Mouse (Mus musculus) frontal cortex, adult (tissue): ENCODE data around the gene AC129217.1.
"Not testable (repeated sequence)": the region's sequence is repeated elsewhere in the genome, so short reads cannot be mapped to it uniquely, and the experiment has no call there.

Experiments
- ATAC-seq: cut with Nextera tagmentation; 2 replicates; pipeline ENCODE4 v1.9.2; 2017; ENCODE audit warnings: mild to moderate bottlenecking, moderate library complexity, mixed read lengths; ENCODE audit not compliant: low TSS enrichment

AC129217.1 gene

DNA sequence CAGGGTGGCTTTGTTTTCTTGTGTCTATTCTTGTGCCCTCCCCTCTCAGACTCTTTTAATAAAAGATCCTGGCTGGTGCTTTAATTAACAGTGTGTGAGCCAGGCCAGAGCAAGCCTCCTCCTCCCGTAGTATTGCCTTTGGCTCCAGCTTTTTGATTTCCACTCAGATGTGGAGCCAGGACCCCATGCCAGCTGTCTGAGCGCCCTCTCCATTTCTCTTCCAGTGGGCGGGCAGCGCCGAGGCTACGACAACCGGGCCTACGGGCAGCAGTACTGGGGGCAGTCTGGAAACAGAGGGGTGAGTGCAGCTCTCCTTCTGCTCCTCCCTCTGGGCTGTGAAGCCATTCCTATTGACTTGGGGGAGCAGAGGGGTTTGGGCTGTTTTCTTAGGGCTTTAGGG, 1.1 kb downstream of the AC129217.1 start:
- no peak for ATAC-seq

DNA sequence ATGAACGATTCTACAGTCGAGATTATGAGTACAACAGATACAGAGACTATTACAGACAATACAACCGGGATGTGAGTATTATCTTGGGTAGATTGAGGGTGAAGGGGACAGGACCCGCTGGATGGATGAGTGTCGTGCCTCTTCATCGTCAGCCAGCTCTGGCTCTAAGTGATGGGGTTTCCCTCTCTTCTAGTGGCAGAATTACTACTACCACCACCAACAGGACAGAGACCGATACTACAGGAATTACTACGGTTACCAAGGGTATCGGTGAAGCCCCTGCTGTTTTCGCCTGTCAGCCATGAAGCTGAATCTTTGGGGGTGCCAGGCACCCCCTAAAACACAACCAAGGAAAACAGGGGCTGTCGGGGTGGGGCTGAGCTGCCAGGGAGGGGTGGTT, 1.7 kb downstream of the AC129217.1 start:
- ATAC-seq: 0 out of 2 replicates have a peak, but pooled peaks have one; percentile 43

- ATAC-seq: no peak
Observed at GRCm38 (mm10) chr19:8832971-8833370, 3.4 kb downstream of the AC129217.1 start.

DNA sequence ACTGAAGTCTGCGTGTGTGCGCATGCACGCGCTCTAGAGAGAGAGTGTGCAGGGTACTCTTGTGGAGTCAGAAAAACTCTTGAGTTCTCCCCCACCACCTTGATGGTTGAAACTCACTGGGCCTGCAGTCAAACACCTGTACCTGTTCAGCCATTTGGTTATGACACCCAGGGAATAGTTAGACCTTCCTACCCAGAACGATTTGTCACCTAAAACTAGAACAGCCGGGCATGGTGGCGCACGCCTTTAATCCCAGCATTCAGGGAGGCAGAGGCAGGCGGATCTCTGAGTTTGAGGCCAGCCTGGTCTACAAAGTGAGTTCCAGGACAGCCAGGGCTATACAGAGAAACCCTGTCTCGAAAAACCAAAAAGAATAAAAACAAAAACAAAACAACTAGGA, 6.8 kb downstream of the AC129217.1 start:
- ATAC-seq: not testable (repeated sequence)

- peak; percentile 47 for ATAC-seq
Observed at GRCm38 (mm10) chr19:8837251-8837791, 7.7 kb downstream of the AC129217.1 start, which contains the start of gene Bscl2. Gene Bscl2 (plus strand): TSS chr19:8837467.

- no peak for ATAC-seq
Observed at GRCm38 (mm10) chr19:8838041-8838730, 8.6 kb downstream of the AC129217.1 start.

DNA sequence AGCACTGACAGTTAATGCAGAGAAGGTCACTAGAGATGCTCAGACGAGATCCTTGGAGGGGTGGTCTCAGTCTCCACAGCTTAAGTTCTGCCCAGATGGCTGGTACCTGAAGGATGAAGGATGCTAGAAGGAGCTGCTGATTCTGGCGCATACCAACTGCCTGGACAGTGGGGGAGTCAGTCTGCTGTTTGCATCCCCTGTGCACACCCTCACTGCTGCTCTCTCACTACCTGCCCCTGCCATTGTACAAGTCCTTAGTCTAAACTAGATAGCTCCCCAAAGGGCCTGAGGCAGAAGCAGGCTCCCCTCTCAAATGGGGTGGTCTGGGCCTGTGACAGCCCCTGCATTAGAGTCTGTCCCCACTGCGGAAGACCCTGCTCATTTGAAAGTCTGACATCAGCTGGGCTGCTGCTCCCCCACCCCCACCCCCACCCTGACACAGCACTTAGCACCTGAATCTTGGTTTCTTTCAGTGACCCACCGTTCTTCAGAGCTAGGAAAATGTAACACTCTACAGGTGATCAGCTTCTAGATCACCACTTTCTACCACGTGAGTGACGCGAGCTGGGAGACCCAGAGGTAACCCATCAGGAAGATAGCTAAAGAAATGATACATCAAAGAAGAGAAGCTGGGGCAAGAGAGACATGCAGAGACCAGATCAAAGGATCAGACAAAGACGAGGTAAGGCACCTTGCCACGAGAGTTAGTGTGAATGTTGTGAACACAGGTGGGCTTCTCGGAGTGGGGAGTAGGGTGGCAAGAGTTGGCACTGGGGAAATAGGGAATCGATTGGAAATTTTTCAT, 9.7 kb downstream of the AC129217.1 start, which contains the start of gene Gng3:
Gene Gng3 (minus strand): TSS at position 92 of the 805 bp plus-strand sequence.
- ATAC-seq: peak; percentile 70

DNA sequence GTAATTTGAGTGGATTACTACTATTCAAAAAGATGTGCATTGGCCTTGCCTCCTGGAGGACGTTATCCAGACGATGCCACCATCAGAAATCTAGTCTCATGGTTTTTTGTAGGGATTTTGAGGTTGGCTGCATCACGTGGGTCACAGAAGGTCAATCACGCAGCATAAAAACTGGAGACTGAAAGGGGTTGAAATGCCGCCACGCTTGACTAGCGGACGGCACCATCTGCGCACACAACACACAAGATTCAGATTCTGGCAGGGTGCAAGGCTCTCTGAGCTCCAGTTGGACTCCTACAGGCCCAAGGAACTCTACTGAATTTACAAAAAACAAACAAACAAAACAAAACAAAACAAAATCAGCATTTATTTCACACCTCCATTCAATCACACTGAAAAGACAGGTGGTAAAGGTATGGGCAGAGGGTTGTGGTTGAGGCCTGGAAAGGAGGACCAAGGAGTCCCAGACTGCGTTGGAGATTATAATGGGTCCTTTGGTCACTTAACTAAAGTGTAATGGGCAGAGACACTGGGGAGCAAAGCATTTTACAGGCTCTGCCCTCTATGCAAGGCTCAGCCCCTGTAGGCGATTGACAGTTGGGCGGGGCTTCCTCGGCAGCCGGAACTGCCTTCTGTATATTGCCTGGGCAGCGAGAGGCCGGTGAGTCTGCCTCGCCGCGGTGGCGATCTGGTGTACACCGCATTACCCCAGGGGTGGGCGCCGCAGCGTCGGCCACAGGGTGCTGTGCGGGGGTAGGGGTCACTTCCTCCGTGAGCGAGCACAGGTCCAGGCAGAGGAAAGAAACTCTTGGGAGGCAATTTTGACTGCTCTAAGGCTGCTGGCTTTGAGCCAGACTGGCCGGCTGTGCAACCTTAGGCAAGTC, 10.6 kb downstream of the AC129217.1 start:
- ATAC-seq: peak; percentile 44

DNA sequence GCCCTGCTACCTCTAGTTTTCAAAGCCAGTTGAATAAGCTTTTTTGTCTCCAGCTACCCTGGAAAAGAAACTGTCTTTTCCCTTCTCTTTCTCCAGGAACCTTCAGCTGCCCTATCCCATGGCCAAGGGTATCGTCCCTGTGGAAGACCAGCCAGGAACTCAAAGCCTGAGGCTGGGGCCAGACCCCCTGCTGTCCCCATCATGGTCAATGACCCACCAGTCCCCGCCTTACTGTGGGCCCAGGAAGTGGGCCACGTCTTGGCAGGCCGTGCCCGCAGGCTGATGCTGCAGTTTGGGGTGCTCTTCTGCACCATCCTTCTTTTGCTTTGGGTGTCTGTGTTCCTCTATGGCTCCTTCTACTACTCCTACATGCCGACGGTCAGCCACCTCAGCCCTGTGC, 11.4 kb downstream of the AC129217.1 start:
- no peak for ATAC-seq

DNA sequence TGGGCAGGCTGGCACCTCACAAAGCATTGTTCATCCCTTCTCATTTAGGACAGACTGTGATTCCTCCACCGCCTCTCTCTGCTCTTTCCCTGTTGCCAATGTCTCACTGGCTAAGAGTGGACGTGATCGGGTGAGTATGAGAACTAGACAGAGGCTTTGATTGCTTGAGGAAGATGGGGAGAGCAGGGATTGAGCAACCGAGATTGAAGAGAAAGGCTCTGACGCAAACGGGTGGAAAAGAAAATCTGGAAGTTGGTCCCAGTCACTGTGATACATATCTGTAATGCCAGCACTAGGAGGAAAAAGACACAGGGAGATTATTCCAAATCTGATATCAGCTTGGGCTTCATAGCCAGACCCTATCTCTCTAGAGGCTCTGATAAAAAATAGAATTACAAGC, 13.4 kb downstream of the AC129217.1 start:
- ATAC-seq: no peak

GRCm38 (mm10) chr19:8844371-8845129, 15.0 kb downstream of the AC129217.1 start:
- ATAC-seq: no peak

DNA sequence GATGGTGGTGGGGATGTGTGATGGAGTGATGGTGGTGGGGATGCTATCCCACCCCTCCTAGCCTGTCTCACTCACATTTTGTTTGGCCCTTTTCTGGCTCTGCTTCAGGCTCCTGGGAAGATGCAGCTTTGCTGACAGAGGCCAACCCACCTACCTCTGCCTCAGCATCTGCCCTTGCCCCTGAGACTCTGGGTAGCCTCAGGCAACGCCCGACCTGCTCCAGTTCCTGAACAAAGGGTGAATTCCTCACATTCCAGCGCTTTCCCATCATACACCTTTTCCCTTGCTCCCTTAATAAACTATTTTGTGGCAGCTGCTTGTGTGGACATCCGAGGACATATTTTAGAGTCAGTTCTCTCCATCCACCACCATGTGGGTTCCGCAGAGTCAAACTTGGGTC, 18.8 kb downstream of the AC129217.1 start:
- no peak for ATAC-seq

GRCm38 (mm10) chr19:8850402-8850901, 20.9 kb downstream of the AC129217.1 start, which contains the start of gene Lrrn4cl:
Gene Lrrn4cl (plus strand): TSS chr19:8850768.
- ATAC-seq: no peak

- ATAC-seq: no peak
Observed at GRCm38 (mm10) chr19:8851639-8852038, 22.1 kb downstream of the AC129217.1 start.

- ATAC-seq: peak; percentile 79
Observed at GRCm38 (mm10) chr19:8852236-8852928, 22.8 kb downstream of the AC129217.1 start.

DNA sequence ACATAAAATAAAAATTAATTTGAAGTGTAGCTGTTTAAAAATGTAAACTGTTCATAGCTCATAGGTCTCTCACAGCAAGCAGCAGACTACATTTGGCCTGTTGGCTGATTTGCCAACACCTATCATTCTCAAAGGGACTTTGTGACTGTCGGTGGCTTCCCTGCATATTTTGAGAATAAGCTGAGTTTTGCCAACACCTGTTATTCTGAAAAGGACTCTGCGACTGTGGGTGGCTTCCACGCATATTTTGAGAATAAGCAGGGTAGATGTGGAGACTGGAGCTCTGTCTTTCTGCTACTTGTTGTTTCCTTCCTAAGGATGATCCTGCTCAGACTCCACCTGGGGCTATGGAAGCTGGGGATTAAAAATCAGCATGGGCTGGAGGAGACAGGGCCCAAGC, 23.5 kb downstream of the AC129217.1 start:
- peak; percentile 47 for ATAC-seq

GRCm38 (mm10) chr19:8857689-8858088, 28.1 kb downstream of the AC129217.1 start:
- ATAC-seq: no peak

GRCm38 (mm10) chr19:8859018-8859417, 29.4 kb downstream of the AC129217.1 start:
- ATAC-seq: 0 out of 2 replicates have a peak, but pooled peaks have one; percentile 55

- peak; percentile 90 for ATAC-seq
Observed at GRCm38 (mm10) chr19:8864265-8864664, 34.7 kb downstream of the AC129217.1 start.

DNA sequence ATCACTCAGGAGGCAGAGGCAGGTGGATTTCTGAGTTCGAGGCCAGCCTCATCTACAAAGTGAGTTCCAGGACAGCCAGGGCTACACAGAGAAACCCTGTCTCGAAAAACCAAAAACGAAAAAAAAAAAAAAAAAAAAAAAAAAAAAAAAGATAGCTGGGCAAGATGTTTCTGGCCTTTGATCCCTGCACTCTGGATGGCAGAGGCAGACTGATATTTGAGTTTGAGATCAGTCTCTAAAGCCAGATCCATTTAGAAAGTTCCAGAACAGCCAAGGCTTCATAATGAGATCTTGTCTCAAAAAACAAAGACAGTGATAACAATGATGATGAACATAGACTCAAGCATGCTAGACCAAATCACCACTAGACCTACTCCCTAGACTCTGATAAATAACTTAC, 40.8 kb downstream of the AC129217.1 start:
- not testable (repeated sequence) for ATAC-seq
